Mouse (Mus musculus): Measurements from ENCODE around the gene Gm49322.

DNA sequence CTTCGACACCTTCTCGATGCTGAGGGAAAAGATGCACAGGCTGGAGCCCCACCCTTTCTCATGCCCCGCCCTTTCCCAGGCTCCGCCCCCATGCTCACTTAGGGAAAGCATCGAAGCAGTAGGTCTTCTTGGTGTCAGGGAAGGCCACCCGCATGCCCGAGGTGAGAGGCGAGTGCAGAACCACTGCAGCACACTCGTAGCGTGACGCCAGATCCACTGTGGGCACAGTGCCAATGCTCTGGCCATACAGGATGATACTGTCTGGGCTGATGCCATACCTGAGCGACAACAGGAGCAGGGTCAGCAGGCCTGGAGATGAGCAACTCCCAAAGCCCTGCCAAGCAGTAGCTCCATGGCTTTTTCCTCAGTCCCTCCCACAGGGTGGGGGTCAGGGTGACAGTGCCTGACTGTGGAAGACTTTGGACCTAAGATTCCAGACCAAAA, 21.8 kb upstream of the Gm49322 start:
- TF ChIP-seq CTCF (IDR thresholded peaks at IDR 0.05; ENCODE audit: insufficient read depth, low read depth, low read length) (no peak), POLR2A (IDR thresholded peaks at IDR 0.05; ENCODE audit: insufficient read depth, low read depth, low read length) (no peak)

All from olfactory bulb, adult 2 months (tissue).